Mouse (Mus musculus) liver (tissue): ENCODE data around the gene Nsun5.
"Not testable (repeated sequence)": the region's sequence is repeated elsewhere in the genome, so short reads cannot be mapped to it uniquely, and the experiment has no call there.

ENCODE experiments used
- DNase-seq: peaks from one replicate; pipeline ENCODE4 v3.0.0-alpha.2; 2020; ENCODE audit warnings: mixed read lengths

The Nsun5 gene

DNA sequence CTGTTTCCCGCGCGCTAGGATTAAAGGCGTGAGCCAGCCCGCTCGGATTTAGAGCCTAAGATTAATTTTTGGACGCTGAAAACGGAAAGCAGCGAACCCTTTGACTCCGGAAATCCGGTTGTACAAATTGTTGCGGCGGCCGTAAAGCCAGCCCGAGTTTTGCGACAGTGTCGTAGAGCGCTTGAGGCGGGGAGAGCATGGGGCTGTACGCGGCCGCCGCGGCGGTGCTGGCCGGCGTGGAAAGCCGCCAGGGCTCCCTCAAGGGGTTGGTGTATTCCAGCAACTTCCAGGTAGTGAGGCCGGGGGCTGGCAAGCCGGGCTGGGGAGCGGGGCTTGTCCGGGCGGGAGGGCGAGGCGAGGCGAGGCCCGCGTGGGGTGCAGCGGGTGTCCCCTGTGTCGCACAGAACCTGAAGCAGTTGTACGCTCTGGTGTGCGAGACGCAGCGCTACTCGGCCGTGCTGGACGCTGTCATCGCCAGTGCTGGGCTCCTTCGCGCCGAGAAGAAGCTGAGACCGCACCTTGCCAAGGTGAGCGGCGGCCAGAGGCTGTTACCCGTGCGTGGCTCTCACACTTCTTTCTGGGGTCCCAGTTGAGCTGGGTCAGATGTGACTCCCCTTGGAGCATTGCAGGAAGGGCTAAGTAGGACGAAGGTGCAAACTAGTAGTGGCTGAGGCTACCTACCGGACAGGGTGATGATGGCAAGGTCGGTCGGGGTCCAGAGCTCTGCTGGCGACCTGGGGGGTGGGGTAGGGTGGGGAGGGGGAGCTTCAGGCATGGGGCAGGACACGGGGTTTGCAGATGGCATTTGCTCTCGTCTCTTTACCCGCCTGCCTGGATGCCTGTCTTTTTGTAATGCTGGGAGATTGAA, at the start of gene Nsun5:
Nsun5 (plus strand) TSS at position 167 of the 868 bp plus-strand sequence.
- peak; percentile 95 for DNase-seq

- DNase-seq: no peak
These were observed 47.6 kb upstream of the Nsun5 start for GRCm38 (mm10) chr5:135322197-135322596.

- no peak for DNase-seq
These were observed 43.6 kb upstream of the Nsun5 start for GRCm38 (mm10) chr5:135326121-135326659.

DNA sequence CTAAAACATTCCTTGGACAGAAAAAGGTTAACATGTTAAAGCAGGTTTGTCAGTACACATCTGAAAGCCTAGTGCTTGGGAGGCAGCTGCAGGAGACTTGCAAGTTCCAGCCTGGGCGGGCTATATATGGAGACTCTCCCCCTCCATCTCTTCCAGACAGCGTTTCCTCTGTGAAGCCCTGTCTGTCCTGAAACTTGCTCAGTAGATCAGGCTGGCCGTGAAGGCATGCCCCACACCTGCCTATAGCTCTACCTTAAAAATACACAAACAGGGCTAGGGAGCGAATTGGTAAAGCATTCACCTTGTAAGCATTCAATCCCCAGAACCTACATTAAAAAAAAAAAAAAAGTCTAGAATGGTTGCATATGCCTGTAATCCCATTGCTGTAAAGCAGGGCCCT, 40.3 kb upstream of the Nsun5 start:
- DNase-seq: no peak

DNA sequence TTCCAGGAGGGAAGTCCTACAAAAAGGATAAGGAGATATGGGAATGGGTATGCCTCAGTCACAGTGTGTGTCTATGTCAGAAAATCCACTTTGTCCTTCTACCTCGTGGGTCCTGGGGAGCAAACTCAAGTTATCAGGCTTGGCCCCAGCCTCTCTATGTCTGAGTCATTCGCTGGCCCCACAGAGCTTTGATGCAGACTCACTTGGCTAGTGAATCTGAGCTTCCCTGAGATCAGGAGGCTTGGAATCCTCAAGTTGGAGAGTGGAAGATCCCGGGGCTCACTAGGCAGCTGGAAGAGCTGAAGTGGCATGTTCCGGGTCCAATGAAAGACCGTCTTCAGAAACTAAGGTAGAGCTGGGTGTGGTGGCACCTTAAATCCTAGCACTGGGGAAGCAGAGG, 39.6 kb upstream of the Nsun5 start:
- no peak for DNase-seq

GRCm38 (mm10) chr5:135331161-135331560, 38.6 kb upstream of the Nsun5 start:
- no peak for DNase-seq

DNA sequence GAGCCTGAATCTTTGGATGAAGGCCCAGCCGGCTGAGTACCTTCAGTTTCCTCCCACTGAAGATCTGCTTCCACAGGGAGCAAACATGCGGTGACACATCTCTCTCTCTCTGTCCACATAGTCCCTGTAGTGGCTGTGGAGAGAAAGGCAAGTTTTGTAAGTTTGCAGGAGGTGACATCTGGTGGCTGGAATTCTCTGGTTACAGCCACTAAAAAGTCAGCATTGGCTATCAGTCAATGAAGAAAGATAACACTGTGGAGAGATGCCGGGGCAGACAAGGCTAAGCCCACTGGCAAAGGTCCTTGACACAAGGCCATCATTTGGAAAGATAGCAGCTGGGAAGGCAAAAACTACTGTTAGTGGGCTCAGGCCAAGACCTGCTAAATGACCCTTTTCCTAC, 32.2 kb upstream of the Nsun5 start:
- no peak for DNase-seq

GRCm38 (mm10) chr5:135345989-135346388, 23.8 kb upstream of the Nsun5 start:
- DNase-seq: no peak

- DNase-seq: no peak
These were observed 23.3 kb upstream of the Nsun5 start for GRCm38 (mm10) chr5:135346430-135346829.

GRCm38 (mm10) chr5:135347511-135348011, 22.2 kb upstream of the Nsun5 start:
- no peak for DNase-seq

DNA sequence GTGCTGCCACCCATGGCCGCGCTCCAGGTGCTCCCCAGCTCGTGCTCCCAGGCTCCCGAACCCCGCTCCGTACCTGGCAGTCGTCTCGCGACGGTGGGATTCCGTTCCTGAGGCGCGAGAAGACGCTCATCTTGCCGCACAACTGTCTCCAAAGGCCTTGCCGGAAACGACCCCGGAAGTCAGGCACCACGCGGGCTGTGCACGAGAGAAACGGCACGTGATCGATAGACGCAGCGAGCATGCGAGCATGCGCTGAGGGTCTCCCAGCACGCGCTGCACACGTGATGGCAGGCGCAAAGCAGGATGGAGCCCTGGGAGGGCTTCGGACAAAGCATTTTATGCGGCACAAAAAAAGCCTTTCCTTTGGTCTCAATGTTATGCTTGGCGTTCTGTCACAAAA, 19.9 kb upstream of the Nsun5 start, which contains the start of gene Fkbp6:
Fkbp6 (minus strand) TSS at position 183 of the 400 bp plus-strand sequence.
- DNase-seq: no peak

GRCm38 (mm10) chr5:135351606-135352005, 18.1 kb upstream of the Nsun5 start:
- DNase-seq: no peak

DNA sequence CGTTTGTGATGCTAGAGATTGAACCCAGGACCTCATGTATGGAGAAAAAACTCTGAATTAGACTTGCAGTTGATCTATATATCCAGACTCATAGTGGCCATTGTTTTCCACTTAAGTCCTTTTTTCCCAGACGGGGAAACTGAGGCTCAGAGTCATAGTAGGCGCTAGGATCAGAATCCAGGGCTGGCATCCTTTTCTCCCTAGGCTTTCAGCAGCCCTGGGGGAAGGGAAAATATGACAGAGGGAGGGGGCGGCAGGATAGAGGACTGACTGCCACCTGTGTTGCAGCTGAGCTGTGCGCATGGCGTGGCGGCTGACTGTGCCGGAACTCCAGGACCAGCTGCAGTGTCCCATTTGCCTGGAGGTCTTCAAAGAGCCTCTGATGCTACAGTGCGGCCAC, 16.8 kb upstream of the Nsun5 start, which contains the start of gene Trim50:
Trim50 (plus strand) TSS at position 301 of the 400 bp plus-strand sequence.
- no peak for DNase-seq

GRCm38 (mm10) chr5:135353564-135353963, 16.2 kb upstream of the Nsun5 start:
- peak; percentile 34 for DNase-seq

DNA sequence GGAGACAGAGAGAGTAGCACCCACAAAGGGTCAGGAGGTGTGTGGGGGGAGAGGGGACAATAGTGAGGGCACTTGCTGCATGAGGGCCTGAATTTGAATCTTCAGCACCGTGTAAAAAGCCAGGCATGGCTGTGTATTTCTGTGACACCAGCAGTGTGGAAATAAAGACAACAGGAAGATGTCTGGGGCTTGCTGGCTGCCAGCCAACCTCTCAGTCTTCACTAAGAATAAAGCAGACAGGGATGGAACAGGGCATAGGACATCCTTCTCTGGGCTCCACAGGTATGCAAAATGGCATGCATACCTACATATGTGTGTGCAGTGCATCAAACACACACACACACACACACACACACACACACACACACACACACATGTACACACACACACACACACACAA, 13.7 kb upstream of the Nsun5 start:
- DNase-seq: no peak

- no peak for DNase-seq
These were observed 12.2 kb upstream of the Nsun5 start for GRCm38 (mm10) chr5:135357556-135357955.

DNA sequence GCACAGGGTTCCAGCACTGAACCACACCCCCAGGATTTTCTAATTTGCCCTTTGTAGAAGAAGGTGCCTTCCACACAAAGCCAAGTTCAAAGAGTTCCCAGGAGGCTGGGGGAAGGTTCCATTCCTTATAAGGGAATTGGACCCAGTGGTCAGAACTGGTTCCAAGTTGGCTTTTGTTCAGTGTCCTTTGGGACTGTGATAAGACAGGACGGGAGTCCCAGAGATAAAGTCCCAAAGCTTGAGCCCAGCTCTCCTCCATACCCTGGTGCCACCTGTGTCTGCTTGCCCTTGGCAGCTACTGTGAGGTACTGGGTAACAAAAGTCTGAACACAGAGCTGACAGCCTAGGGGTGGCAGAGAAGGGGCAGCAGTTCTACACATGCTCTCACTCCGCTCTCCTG, 10.0 kb upstream of the Nsun5 start:
- no peak for DNase-seq

DNA sequence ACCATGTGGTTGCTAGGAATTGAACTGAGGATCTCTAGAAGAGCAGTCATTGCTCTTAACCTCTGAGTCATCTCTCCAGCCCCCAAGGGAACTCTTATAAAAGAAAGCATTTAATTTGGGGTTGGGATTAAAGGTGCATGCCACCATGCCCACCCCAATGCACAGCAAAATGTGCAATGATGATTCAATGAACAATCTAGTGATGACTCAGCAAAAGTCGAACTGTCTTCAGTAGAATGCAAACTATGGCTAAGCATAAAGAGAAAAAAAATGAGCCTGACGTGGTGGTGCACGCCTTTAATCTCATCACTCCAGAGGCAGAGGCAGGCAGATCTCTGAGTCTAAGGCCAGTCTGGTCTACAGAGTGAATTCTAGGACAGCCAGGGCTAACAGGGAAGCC, 7.2 kb upstream of the Nsun5 start:
- DNase-seq: no peak

DNA sequence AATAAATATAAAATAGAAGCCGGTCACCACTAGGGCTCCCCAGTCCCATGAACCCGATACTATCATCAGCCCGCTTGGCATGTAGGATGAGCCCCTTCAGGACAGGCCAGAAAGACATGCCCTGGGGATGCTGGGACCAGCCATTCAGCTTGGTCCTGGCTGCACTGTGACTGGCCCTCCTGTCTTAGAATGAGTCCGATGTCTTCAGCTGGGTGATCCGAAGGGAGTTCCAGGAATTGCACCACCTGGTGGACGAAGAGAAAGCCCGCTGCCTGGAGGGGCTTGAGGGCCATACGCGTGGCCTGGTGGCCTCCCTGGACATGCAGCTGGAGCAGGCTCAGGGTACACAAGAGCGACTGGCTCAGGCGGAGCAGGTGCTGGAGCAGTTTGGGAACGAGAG, 6.2 kb upstream of the Nsun5 start:
- peak; percentile 30 for DNase-seq

GRCm38 (mm10) chr5:135367841-135368240, 1.9 kb upstream of the Nsun5 start:
- DNase-seq: no peak

GRCm38 (mm10) chr5:135368312-135368711, 1.4 kb upstream of the Nsun5 start:
- no peak for DNase-seq

- not testable (repeated sequence) for DNase-seq
These were observed 557 bp upstream of the Nsun5 start for GRCm38 (mm10) chr5:135369196-135369595.

DNA sequence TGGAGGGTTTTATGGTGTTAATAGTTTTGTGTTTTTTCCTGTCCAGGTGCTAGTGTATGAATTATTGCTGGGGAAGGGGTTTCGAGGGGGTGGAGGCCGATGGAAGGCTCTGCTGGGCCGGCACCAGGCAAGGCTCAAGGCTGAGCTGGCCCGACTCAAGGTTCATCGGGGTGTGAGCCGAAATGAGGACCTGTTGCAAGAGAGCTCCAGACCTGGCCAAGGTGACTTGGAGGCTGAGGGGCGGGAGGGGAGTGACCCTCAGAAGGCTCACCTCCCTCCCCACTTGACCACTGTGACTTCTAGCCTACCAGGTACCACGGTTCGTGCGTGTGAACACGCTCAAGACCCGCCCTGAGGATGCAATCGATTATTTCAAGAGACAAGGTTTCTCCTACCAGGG, 1.4 kb downstream of the Nsun5 start:
- DNase-seq: no peak

- DNase-seq: no peak
These were observed 3.8 kb downstream of the Nsun5 start for GRCm38 (mm10) chr5:135373601-135374000.
